Mouse (Mus musculus) heart, embryonic 14.5 days (tissue): ENCODE measurements at regions not wholly inside any gene's neighbourhood (a gene's known extent, or its start where the extent isn't known, plus 50 kb on each side); places are given as distances from the start of the nearest gene placed in this dataset.
"Not testable (repeated sequence)": the region's sequence is repeated elsewhere in the genome, so short reads cannot be mapped to it uniquely, and the experiment has no call there.

ENCODE experiments used
- ATAC-seq: fragments of 200-750 bp; cut with Nextera tagmentation; 2 replicates; pipeline ENCODE4 v1.8.0; 2017; ENCODE audit warnings: low read depth, moderate TSS enrichment; ENCODE audit not compliant: insufficient number of reproducible peaks, insufficient read depth, low FRiP score
- H3K27ac ChIP-seq, 2 experiments: fragments of 200-500 bp in 1 of 2; fragments of 300-500 bp in 1 of 2; sonication (generic) in 1 of 2; replicated peaks in 1 of 2; 2 replicates each; pipeline ENCODE4 v1.5.1; 2012 to 2014; ENCODE audit warnings: low read depth in 2 of 2, low read length in 2 of 2, control low read depth in 1 of 2, mild to moderate bottlenecking in 1 of 2, mixed read lengths in 1 of 2; ENCODE audit not compliant: control insufficient read depth in 1 of 2, insufficient read depth in 1 of 2
- H3K27me3 ChIP-seq: fragments of 300-500 bp; sonication (generic); 2 replicates; pipeline ENCODE4 v1.6.1; 2014; ENCODE audit warnings: mild to moderate bottlenecking, low read length, control low read depth; ENCODE audit not compliant: control insufficient read depth, insufficient read depth
- H3K36me3 ChIP-seq: fragments of 300-500 bp; sonication (generic); 2 replicates; pipeline ENCODE4 v1.6.1; 2014; ENCODE audit warnings: mild to moderate bottlenecking, control low read depth, low read length, mixed read lengths; ENCODE audit not compliant: control insufficient read depth, insufficient read depth
- H3K4me1 ChIP-seq, 2 experiments: fragments of 200-500 bp in 1 of 2; fragments of 300-500 bp in 1 of 2; sonication (generic) in 1 of 2; 2 replicates each; pipeline ENCODE4 v1.6.1; 2012 to 2014; ENCODE audit warnings: low read length in 2 of 2, control low read depth in 1 of 2, mixed read lengths in 1 of 2; ENCODE audit not compliant: control insufficient read depth in 2 of 2, insufficient read depth in 2 of 2
- H3K4me2 ChIP-seq: fragments of 300-500 bp; sonication (generic); 2 replicates; pipeline ENCODE4 v1.6.1; 2014; ENCODE audit warnings: mild to moderate bottlenecking, low read length
- H3K4me3 ChIP-seq, 2 experiments: fragments of 200-500 bp in 1 of 2; fragments of 300-500 bp in 1 of 2; sonication (generic) in 1 of 2; 2 replicates each; pipeline ENCODE4 v1.5.1; 2012 to 2014; ENCODE audit warnings: low read length in 2 of 2, mild to moderate bottlenecking in 2 of 2, control low read depth in 1 of 2, low read depth in 1 of 2, moderate library complexity in 1 of 2; ENCODE audit not compliant: control insufficient read depth in 1 of 2, insufficient read depth in 1 of 2
- H3K9ac ChIP-seq: fragments of 300-500 bp; sonication (generic); 2 replicates; pipeline ENCODE4 v1.6.1; 2014; ENCODE audit warnings: mild to moderate bottlenecking, low read length
- H3K9me3 ChIP-seq: fragments of 300-500 bp; sonication (generic); 2 replicates; pipeline ENCODE4 v1.6.1; 2016; ENCODE audit warnings: low read length, control low read depth; ENCODE audit not compliant: control insufficient read depth
- WGBS: fragments of 180-500 bp; shearing (Covaris S2); extraction: QIAGEN DNeasy Blood & Tissue Kit; methylation state at CpG from one replicate; pipeline ENCODE4 v1.1.7; 2014; 5-methylcytosine and 5-hydroxymethylcytosine counted together

DNA sequence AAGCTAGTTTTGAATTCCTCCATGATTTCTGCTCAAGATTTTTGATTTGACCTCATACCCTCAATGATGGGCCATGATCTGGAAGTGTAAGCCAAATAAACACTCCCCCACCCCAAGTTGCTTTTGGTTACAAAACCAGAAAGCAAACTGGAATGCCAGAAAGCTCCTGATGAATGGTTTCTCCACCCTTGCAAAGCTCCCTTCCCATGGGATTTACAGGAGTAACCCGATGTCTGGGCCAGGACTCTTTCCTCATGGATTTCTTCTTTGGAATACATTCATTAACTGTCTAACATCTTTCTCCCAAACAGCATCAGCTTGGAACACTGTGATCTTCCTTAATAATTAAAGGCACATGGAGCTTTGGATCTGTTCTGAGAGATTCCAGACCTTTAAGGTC is 227.3 kb upstream of the Sdr16c6 start:
- H3K4me3 ChIP-seq: no peak overlapping the region
- no peak for ATAC-seq
- no peak overlapping the region for H3K9ac ChIP-seq
- no peak overlapping the region for H3K4me2 ChIP-seq
- no peaks in the 10 kb centered on the region for H3K4me1 ChIP-seq
- H3K27ac ChIP-seq: no peak overlapping the region
- 77% methylated on average over 1 of the region's 1 CpGs for WGBS
- H3K27me3 ChIP-seq: no peaks in the 10 kb centered on the region
- no peaks in the 10 kb centered on the region for H3K9me3 ChIP-seq
- H3K36me3 ChIP-seq: no peaks in the 10 kb centered on the region

DNA sequence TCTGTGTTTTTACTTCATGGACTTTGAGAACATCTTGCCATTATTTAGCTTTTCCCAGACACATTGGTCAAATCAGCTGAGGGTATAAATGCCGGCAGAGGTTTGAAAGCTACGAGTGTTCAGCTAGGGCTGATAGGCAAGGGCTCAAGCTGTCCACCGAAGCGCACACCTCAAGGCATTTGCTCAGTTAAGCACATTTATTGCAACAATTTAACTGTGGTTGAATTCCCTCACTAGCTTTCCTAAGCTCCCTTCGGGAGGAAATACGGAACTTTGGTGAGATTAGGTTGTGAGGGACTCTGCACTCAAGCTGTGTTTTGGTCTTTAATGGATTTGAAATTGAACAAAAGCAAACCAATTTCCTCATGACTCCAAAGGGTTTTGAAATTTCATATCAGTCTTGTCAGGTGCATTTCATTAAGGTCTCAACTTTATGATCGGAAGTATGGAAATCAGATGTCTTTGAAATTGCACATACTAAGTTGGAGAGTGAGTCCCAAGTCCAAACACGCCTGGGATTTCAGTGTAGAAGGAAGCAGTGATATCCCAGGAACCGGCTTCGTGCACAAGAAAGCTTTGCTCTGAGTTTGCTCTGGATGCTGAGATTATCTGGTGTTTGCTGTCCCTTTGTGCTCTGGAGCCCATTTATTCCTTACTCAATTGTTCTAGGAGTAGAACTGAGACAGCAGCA is 223.0 kb upstream of the Sdr16c6 start:
- Histone ChIP-seq H3K4me2 (no peak overlapping the region), H3K27me3 (no peaks in the 10 kb centered on the region), H3K27ac (no peak overlapping the region), H3K36me3 (no peaks in the 10 kb centered on the region), H3K4me3 (no peak overlapping the region), H3K9me3 (no peaks in the 10 kb centered on the region), H3K9ac (no peak overlapping the region), H3K4me1 (no peaks in the 10 kb centered on the region)
- no peak for ATAC-seq
- 74% methylated on average over 10 of the region's 10 CpGs for WGBS

DNA sequence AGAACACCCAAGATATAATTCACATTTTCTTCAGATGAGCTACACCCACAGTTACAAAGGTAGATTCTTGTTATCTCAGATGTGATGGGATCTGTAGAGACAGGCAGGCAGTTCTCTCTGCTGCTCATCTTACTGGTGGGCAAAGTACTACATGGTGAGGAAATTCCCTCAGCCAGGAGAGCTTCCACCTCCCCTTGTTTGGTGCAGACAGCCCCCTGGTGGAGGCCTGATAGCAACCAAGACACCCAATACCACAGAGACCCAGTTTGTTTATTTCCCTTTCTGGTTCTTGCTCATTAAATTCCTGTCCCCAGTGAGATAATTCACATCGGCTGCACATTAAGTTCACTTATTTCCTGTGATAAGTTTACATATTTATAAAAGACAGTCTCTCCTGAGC is 222.3 kb upstream of the Sdr16c6 start:
- no peaks in the 10 kb centered on the region for H3K9me3 ChIP-seq
- no peaks in the 10 kb centered on the region for H3K4me1 ChIP-seq
- H3K27me3 ChIP-seq: no peaks in the 10 kb centered on the region
- no peak overlapping the region for H3K27ac ChIP-seq
- no peaks in the 10 kb centered on the region for H3K36me3 ChIP-seq
- WGBS: 18% methylated on average over 1 of the region's 1 CpGs
- no peak overlapping the region for H3K4me2 ChIP-seq
- no peak overlapping the region for H3K4me3 ChIP-seq
- no peak overlapping the region for H3K9ac ChIP-seq
- no peak for ATAC-seq

DNA sequence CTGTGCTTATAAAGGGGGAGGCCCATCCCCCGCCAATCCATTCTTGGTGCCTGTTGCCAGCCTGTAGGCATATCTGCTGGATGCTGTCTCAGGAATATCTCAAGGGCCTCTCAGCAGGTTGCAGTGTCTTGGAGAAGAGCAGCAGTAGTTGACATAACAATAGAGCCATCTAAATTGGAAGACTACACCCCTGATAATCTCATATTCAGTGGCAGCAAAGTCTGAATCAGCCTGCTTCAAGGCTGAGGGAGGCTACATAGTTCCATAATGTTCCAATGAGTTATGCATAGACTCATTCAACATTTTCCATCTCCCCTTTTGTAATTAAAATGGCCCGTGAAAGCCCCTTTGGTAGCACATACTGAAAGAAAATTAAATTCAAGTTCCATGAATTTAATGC is 172.3 kb upstream of the Sdr16c6 start:
- H3K4me2 ChIP-seq: no peak overlapping the region
- 80% methylated on average over 2 of the region's 2 CpGs for WGBS
- H3K9ac ChIP-seq: no peak overlapping the region
- H3K27me3 ChIP-seq: no peaks in the 10 kb centered on the region
- no peak overlapping the region for H3K4me3 ChIP-seq
- H3K36me3 ChIP-seq: no peaks in the 10 kb centered on the region
- no peaks in the 10 kb centered on the region for H3K4me1 ChIP-seq
- ATAC-seq: no peak
- no peaks in the 10 kb centered on the region for H3K9me3 ChIP-seq
- no peak overlapping the region for H3K27ac ChIP-seq

DNA sequence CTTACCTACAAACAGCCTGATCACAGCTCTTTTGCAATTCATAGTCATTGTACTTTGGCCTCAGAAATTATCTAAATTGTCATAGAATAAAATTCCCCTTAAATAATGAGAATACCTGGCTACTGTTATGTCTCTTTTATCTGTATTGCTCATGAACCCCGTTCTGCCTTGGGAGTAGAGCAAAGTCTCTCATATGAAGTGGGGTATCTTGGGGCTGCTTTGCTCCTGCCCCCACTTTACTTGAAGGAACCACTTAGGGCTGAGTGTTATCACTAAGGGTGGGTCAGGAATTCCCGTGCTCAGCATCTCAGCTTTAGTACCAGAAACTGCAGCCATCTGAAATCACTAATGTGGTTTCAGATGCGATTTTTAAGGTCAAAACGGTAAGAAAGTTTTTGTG is 170.3 kb upstream of the Sdr16c6 start:
- no peaks in the 10 kb centered on the region for H3K27me3 ChIP-seq
- no peak overlapping the region for H3K4me2 ChIP-seq
- H3K4me3 ChIP-seq: no peak overlapping the region
- H3K9ac ChIP-seq: no peak overlapping the region
- H3K4me1 ChIP-seq: no peaks in the 10 kb centered on the region
- ATAC-seq: no peak
- H3K27ac ChIP-seq: no peak overlapping the region
- H3K9me3 ChIP-seq: no peaks in the 10 kb centered on the region
- H3K36me3 ChIP-seq: no peaks in the 10 kb centered on the region
- 42% methylated on average over 4 of the region's 4 CpGs for WGBS

DNA sequence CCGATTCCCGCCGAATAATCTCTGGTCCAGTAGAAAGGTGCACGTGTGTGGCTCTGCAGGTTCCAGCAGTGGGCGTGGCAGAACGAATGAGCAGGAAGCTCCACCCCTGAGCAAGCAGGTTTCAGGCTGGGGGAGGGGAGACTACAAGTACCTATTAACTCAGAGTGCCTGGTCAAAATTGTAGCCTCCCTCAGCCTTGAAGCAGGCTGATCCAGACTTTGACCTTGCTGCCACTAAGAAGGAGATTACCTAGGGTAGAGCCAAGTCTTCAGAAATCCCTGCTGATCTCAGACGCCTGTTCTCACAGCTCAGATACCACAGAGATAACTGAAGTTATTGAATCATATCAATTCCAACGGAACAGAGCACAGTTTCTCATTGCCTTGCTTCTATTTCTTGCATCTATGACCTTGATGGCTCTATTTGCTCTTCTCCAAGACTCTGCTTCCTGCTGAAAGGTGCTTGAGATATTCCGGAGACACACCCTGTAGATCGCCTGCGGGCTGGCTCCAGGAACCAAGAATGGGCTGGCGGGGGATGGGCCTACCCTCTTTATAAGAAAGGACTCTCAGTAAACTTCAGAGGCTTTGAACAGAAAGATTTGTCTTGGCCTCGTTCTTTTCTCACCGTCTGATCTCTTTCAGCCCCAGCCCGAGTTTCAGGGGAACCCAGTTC is 165.1 kb upstream of the Sdr16c6 start:
- not testable (repeated sequence) for H3K4me2 ChIP-seq, H3K27ac ChIP-seq, H3K36me3 ChIP-seq, H3K27me3 ChIP-seq, H3K4me3 ChIP-seq, H3K9ac ChIP-seq, H3K4me1 ChIP-seq, ATAC-seq, H3K9me3 ChIP-seq
- WGBS: 58% methylated on average over 15 of the region's 15 CpGs

DNA sequence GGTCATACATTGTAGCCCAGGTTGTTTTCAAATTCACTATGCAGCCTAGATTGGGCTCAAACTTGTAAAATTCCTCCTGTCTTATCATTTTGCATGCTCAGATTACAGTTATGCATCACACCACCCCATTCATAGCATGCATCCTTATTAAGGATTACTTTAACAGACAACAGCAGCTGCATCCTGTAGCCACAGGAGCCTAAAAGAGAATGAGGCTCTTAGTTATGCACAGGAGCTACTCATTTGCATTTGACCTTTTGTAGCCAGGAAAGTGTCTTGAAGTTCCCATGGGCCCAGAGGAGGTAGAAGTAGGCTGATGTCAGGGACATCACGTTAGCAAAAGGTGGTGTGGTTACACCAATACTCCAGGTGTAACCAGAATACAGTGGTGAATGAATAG is 148.9 kb upstream of the Sdr16c6 start:
- Histone ChIP-seq H3K9ac (no peak overlapping the region), H3K9me3 (no peaks in the 10 kb centered on the region), H3K27ac (no peak overlapping the region), H3K4me3 (no peak overlapping the region), H3K4me1 (no peaks in the 10 kb centered on the region), H3K27me3 (no peaks in the 10 kb centered on the region), H3K36me3 (no peaks in the 10 kb centered on the region), H3K4me2 (no peak overlapping the region)
- 31% methylated on average over 1 of the region's 1 CpGs for WGBS
- no peak for ATAC-seq

DNA sequence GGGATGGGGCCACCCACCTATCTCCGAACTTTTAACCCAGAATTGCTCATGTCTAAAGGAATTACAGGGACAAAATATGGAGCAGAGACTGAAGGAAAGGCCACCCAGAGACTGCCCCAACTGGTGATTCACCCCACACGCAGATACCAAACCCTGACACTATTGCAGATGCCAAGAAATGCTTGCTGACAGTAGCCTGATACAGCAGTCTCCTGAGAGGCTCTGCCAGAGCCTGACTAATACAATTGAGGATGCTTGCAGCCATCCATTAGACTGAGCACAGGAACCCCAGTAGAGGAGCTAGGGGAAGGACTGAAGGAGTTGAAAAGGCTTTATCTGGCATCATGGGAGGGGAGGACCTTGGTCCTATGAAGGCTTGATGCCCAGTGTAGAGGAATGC is 142.4 kb upstream of the Sdr16c6 start:
- Histone ChIP-seq H3K9ac (no peak overlapping the region), H3K27me3 (no peaks in the 10 kb centered on the region), H3K36me3 (no peaks in the 10 kb centered on the region), H3K4me2 (no peak overlapping the region), H3K4me3 (no peak overlapping the region), H3K27ac (no peak overlapping the region), H3K9me3 (no peaks in the 10 kb centered on the region), H3K4me1 (no peaks in the 10 kb centered on the region)
- ATAC-seq: no peak
- 77% methylated on average over 2 of the region's 2 CpGs for WGBS
